Comparison of ENCODE assay signal across 27 mouse cellular contexts in genomic region chr14:20730853-20731602, GRCm38 (mm10). TPM values are rescaled to one million over a fixed set of nuclear protein-coding genes. Genes with fewer than 3 reads are reported as not detected.
A peak's percentile ranks its signal among the peaks of the same experiment; 100 is the strongest.
DNase-seq lines count a peak whose midpoint lies in the region; ATAC-seq and TF ChIP-seq lines count a peak whose summit lies in the region.
"Had no signal": no experiment of that assay in that cellular context is flagged by ENCODE, and none has a peak within 500 bp of the region (broad histone marks: within the 10 kb centered on the region; RNA-seq: fewer than 3 reads in every experiment).

No protein-coding gene starts in this region.

- H3K36me3 ChIP-seq in liver, adult 2 months (ENCODE audit: control insufficient read depth, insufficient read depth, low read length): peaks cover 48% of the 10 kb centered on the region
- peaks cover 72% of the 10 kb centered on the region for H3K36me3 ChIP-seq in liver, embryonic 13.5 days
- peaks cover 46% of the 10 kb centered on the region for H3K36me3 ChIP-seq in hindbrain, embryonic 12.5 days

- ATAC-seq in liver, embryonic 13.5 days (ENCODE audit: low read depth): no peak
- ATAC-seq in hindbrain, embryonic 12.5 days (ENCODE audit: low FRiP score): no peak
- ATAC-seq: activated CD4-positive, CD25-positive, alpha-beta regulatory T cell, adult 4 months; forebrain, embryonic 16.5 days; intestine, postnatal 0 days; lung, postnatal 0 days had no signal

- WGBS in liver, adult 2 months: 92% methylated on average over 9 of the region's 9 CpGs
- WGBS in liver, embryonic 13.5 days (ENCODE audit: insufficient replicate concordance): 81% methylated on average over 9 of the region's 9 CpGs
- WGBS in hindbrain, embryonic 12.5 days: 94% methylated on average over 9 of the region's 9 CpGs

- no peak overlapping the region for H3K4me3 ChIP-seq in liver, adult 2 months (ENCODE audit: insufficient read depth, low read depth, low read length)
- peak overlapping the region; percentile 13 for H3K4me3 ChIP-seq in bone marrow macrophage, adult 2 months (ENCODE audit: insufficient read depth, low read length)
- H3K4me3 ChIP-seq in liver, embryonic 13.5 days (replicated peaks): no peak overlapping the region
- no peak overlapping the region for H3K4me3 ChIP-seq in hindbrain, embryonic 12.5 days
- H3K4me3 ChIP-seq: megakaryocyte, embryonic 14.5 days; neural tube, embryonic 13.5 days had no signal

- DNase-seq in liver, adult 2 months (ENCODE audit: extremely low read depth, low read depth, low spot score): peak; percentile 30
- DNase-seq in liver: no peak
- no peak for DNase-seq in liver, embryonic 13.5 days
- DNase-seq in embryo, embryonic 9.5 days (ENCODE audit: extremely low spot score): no peak
- DNase-seq in heart, adult 8-10 months (ENCODE audit: low spot score): no peak
- DNase-seq: adrenal gland, postnatal 10 days; B cell, adult 2 months; cerebellum, adult 8-10 months; cerebellum, postnatal 36 days; embryo, embryonic 11 days; gastrocnemius, postnatal 36 days; heart, postnatal 14 days; kidney, postnatal 36 days; midbrain, embryonic 14.5 days; retina, postnatal 1 day; right cerebral cortex, postnatal 25 days; spleen, adult 18-20 months had no signal

- no peaks in the 10 kb centered on the region; the same call in 1 of the 2 replicates for H3K79me2 ChIP-seq in liver, adult 2 months (ENCODE audit: control insufficient read depth, insufficient read depth, low read length)

- no peak overlapping the region for H3K9ac ChIP-seq in liver, adult 2 months (ENCODE audit: low read depth, low read length)
- H3K9ac ChIP-seq in liver, embryonic 13.5 days: peak overlapping the region; percentile 93; the same call in 1 of the 2 replicates
- no peak overlapping the region for H3K9ac ChIP-seq in hindbrain, embryonic 12.5 days
- H3K9ac ChIP-seq: neural tube, embryonic 13.5 days had no signal

- no peak for TF ChIP-seq CTCF in liver, adult 2 months (IDR thresholded peaks at IDR 0.05; ENCODE audit: low read depth, low read length)
- no peak for TF ChIP-seq CTCF in bone marrow macrophage, adult 2 months (IDR thresholded peaks at IDR 0.05; ENCODE audit: low read depth, low read length)

- no peaks in the 10 kb centered on the region for H3K9me3 ChIP-seq in liver, embryonic 13.5 days (replicated peaks)
- H3K9me3 ChIP-seq in hindbrain, embryonic 12.5 days (replicated peaks): no peaks in the 10 kb centered on the region
- H3K9me3 ChIP-seq: megakaryocyte, embryonic 14.5 days; neural tube, embryonic 13.5 days had no signal

- peak overlapping the region; percentile 94 for H3K4me2 ChIP-seq in liver, embryonic 13.5 days
- no peak overlapping the region for H3K4me2 ChIP-seq in hindbrain, embryonic 12.5 days (replicated peaks)
- H3K4me2 ChIP-seq: heart, embryonic 11.5 days; neural tube, embryonic 13.5 days had no signal

- peaks cover 7% of the 10 kb centered on the region for H3K4me1 ChIP-seq in liver, adult 2 months (ENCODE audit: control insufficient read depth, insufficient read depth, low read length)
- H3K4me1 ChIP-seq in bone marrow macrophage, adult 2 months (ENCODE audit: control insufficient read depth, insufficient read depth, low read length): peaks cover 35% of the 10 kb centered on the region
- peaks cover 63% of the 10 kb centered on the region for H3K4me1 ChIP-seq in liver, embryonic 13.5 days (replicated peaks)
- H3K4me1 ChIP-seq in hindbrain, embryonic 12.5 days: peaks cover 13% of the 10 kb centered on the region

- no peak for TF ChIP-seq POLR2A in liver, adult 2 months (IDR thresholded peaks at IDR 0.05; ENCODE audit: extremely low read depth, insufficient read depth, low read length)
- no peak for TF ChIP-seq POLR2A in bone marrow macrophage, adult 2 months (IDR thresholded peaks at IDR 0.05; ENCODE audit: borderline replicate concordance, low read depth, low read length)

- no peak overlapping the region for H3K27ac ChIP-seq in liver, adult 2 months (replicated peaks; ENCODE audit: insufficient read depth, low read depth, low read length)
- H3K27ac ChIP-seq in bone marrow macrophage, adult 2 months (ENCODE audit: insufficient read depth, low read depth, low read length): peak overlapping the region; percentile 67
- peak overlapping the region; percentile 95; the same call in 1 of the 2 replicates for H3K27ac ChIP-seq in liver, embryonic 13.5 days
- H3K27ac ChIP-seq in hindbrain, embryonic 12.5 days: no peak overlapping the region
- H3K27ac ChIP-seq: neural tube, embryonic 13.5 days had no signal

- H3K27me3 ChIP-seq in liver, adult 2 months (ENCODE audit: control insufficient read depth, insufficient read depth, low read length): no peaks in the 10 kb centered on the region
- H3K27me3 ChIP-seq in liver, embryonic 13.5 days: no peaks in the 10 kb centered on the region
- H3K27me3 ChIP-seq in hindbrain, embryonic 12.5 days: no peaks in the 10 kb centered on the region
- H3K27me3 ChIP-seq: CH12.LX; megakaryocyte, embryonic 14.5 days; neural tube, embryonic 13.5 days had no signal

RNA-seq across cellular contexts. Expression of gene Ndst2, which starts 3.3 kb away (rescaled TPM):
- 10.8 and 13.2 TPM in 2 replicates for total RNA-seq in liver, adult 2 months (2014; rRNA removed)
- 22.8 and 33.2 TPM in 2 replicates for polyA plus RNA-seq in liver, adult 2 months (2012; rRNA removed)
- 60.1 and 63.9 TPM in 2 replicates for polyA plus RNA-seq in bone marrow macrophage, adult 2 months (2012; ENCODE audit: insufficient read depth, insufficient read length, missing spikeins)
- 14.2 and 16.6 TPM in 2 replicates for polyA plus RNA-seq in liver, embryonic 13.5 days (2015; fragmentation: Nextera tagmentation; extraction: Ambion mirVana)
- 27.2 and 28.2 TPM in 2 replicates for polyA plus RNA-seq in hindbrain, embryonic 12.5 days (2016; fragmentation: Nextera tagmentation; extraction: Ambion mirVana)
- total RNA-seq in heart, adult 8-10 months (2022): 10 to 100 TPM in 1 of 4 experiments, 1 to 10 TPM in 3; 7.1 to 10.6 (median 9.9) TPM

RNA-seq across cellular contexts. Expression of gene Zswim8, which starts 23.7 kb away (rescaled TPM):
- total RNA-seq in liver, adult 2 months (2014; rRNA removed): 11.4 and 19.6 TPM in 2 replicates
- polyA plus RNA-seq in liver, adult 2 months (2012; rRNA removed): 58.6 and 95.0 TPM in 2 replicates
- 85.9 and 94.2 TPM in 2 replicates for polyA plus RNA-seq in bone marrow macrophage, adult 2 months (2012; ENCODE audit: insufficient read depth, insufficient read length, missing spikeins)
- polyA plus RNA-seq in liver, embryonic 13.5 days (2015; fragmentation: Nextera tagmentation; extraction: Ambion mirVana): 4.0 and 4.6 TPM in 2 replicates
- polyA plus RNA-seq in hindbrain, embryonic 12.5 days (2016; fragmentation: Nextera tagmentation; extraction: Ambion mirVana): 53.8 and 60.1 TPM in 2 replicates
- total RNA-seq in heart, adult 8-10 months (2022): 10 to 100 TPM; 38.7 to 47.0 (median 43.1) TPM

RNA-seq across cellular contexts. Expression of gene Chchd1, which starts 28.2 kb away (rescaled TPM):
- total RNA-seq in liver, adult 2 months (2014; rRNA removed): 92.7 and 112 TPM in 2 replicates
- 23.8 and 31.0 TPM in 2 replicates for polyA plus RNA-seq in liver, adult 2 months (2012; rRNA removed)
- 70.7 and 91.5 TPM in 2 replicates for polyA plus RNA-seq in bone marrow macrophage, adult 2 months (2012; ENCODE audit: insufficient read depth, insufficient read length, missing spikeins)
- 133 and 150 TPM in 2 replicates for polyA plus RNA-seq in liver, embryonic 13.5 days (2015; fragmentation: Nextera tagmentation; extraction: Ambion mirVana)
- 213 and 215 TPM in 2 replicates for polyA plus RNA-seq in hindbrain, embryonic 12.5 days (2016; fragmentation: Nextera tagmentation; extraction: Ambion mirVana)
- total RNA-seq in heart, adult 8-10 months (2022): 100 to 1,000 TPM; 110 to 126 (median 118) TPM

RNA-seq across cellular contexts. Expression of gene Fut11, which starts 36.3 kb away (rescaled TPM):
- total RNA-seq in liver, adult 2 months (2014; rRNA removed): 3.3 and 3.7 TPM in 2 replicates
- polyA plus RNA-seq in liver, adult 2 months (2012; rRNA removed): 2.5 and 3.8 TPM in 2 replicates
- 18.5 and 19.0 TPM in 2 replicates for polyA plus RNA-seq in bone marrow macrophage, adult 2 months (2012; ENCODE audit: insufficient read depth, insufficient read length, missing spikeins)
- 6.5 and 7.3 TPM in 2 replicates for polyA plus RNA-seq in liver, embryonic 13.5 days (2015; fragmentation: Nextera tagmentation; extraction: Ambion mirVana)
- polyA plus RNA-seq in hindbrain, embryonic 12.5 days (2016; fragmentation: Nextera tagmentation; extraction: Ambion mirVana): 32.0 and 33.4 TPM in 2 replicates
- total RNA-seq in heart, adult 8-10 months (2022): 1 to 10 TPM; 4.2 to 4.9 (median 4.6) TPM

RNA-seq across cellular contexts. Expression of gene Sec24c, which starts 56.9 kb away (rescaled TPM):
- total RNA-seq in liver, adult 2 months (2014; rRNA removed): 52.7 and 57.8 TPM in 2 replicates
- 127 and 183 TPM in 2 replicates for polyA plus RNA-seq in liver, adult 2 months (2012; rRNA removed)
- polyA plus RNA-seq in bone marrow macrophage, adult 2 months (2012; ENCODE audit: insufficient read depth, insufficient read length, missing spikeins): 64.1 and 73.0 TPM in 2 replicates
- 30.2 and 38.4 TPM in 2 replicates for polyA plus RNA-seq in liver, embryonic 13.5 days (2015; fragmentation: Nextera tagmentation; extraction: Ambion mirVana)
- 102 and 109 TPM in 2 replicates for polyA plus RNA-seq in hindbrain, embryonic 12.5 days (2016; fragmentation: Nextera tagmentation; extraction: Ambion mirVana)
- total RNA-seq in heart, adult 8-10 months (2022): 100 to 1,000 TPM in 3 of 4 experiments, 10 to 100 TPM in 1; 97.9 to 110 (median 103) TPM

Comparison
In these comparisons a context has a peak if more than half of its experiments do, and no peak if none do; other contexts are left out.
1. H3K27ac ChIP-seq: peak in bone marrow macrophage, adult 2 months (single experiment) and liver, embryonic 13.5 days (single experiment); none in liver, adult 2 months (single experiment) and hindbrain, embryonic 12.5 days (single experiment).